22 mouse cellular contexts compared by ENCODE assay signal in the genomic region with DNA sequence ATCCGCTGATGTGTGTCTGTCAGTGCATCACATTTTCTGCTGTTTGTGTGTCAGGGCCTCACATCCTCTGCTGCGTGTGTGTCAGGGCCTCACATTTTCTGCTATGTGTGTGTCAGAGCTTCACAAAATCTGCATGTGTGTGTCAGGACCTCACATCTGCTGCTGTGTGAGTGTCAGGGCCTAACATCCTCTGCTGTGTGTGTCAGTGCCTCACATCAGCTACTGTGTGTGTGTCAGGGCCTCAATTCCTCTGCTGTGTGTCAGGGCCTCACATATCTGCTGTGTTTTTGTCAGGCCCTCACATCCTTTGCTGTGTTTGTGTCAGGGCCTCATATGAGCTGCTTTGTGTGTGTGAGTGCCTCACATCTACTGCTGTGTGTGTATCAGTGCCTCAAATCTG.
DNase-seq lines count a peak whose midpoint lies in the region; ATAC-seq and TF ChIP-seq lines count a peak whose summit lies in the region.
"Had no signal": no experiment of that assay in that cellular context is flagged by ENCODE, and none has a peak within 500 bp of the region (broad histone marks: within the 10 kb centered on the region; RNA-seq: fewer than 3 reads in every experiment).

No protein-coding gene starts in this region.

- ATAC-seq in forebrain, embryonic 13.5 days = no peak
- no peak for ATAC-seq in limb, embryonic 14.5 days (ENCODE audit: low FRiP score, low read depth)
- no peak for ATAC-seq in megakaryocyte progenitor cell, adult 5-6 weeks (replicated peaks; ENCODE audit: poor library complexity)
- ATAC-seq: forebrain, embryonic 14.5 days; inflammation-experienced regulatory T-cells, adult 6 months; midbrain, embryonic 15.5 days had no signal

- H3K4me2 ChIP-seq in forebrain, embryonic 13.5 days = no peak overlapping the region
- no peak overlapping the region for H3K4me2 ChIP-seq in limb, embryonic 14.5 days (replicated peaks; ENCODE audit: low read depth, low read length, severe bottlenecking)
- H3K4me2 ChIP-seq: embryonic facial prominence, embryonic 13.5 days; hindbrain, embryonic 13.5 days; limb, embryonic 12.5 days; liver, embryonic 11.5 days; midbrain, embryonic 15.5 days had no signal

- 75% methylated on average over 2 of the region's 2 CpGs for WGBS in forebrain, embryonic 13.5 days
- WGBS in forebrain, embryonic 10.5 days = 68% methylated on average over 2 of the region's 2 CpGs
- WGBS in limb, embryonic 14.5 days = 69% methylated on average over 2 of the region's 2 CpGs
- 72% methylated on average over 2 of the region's 2 CpGs for WGBS in limb, embryonic 10.5 days

- no peaks in the 10 kb centered on the region for H3K36me3 ChIP-seq in forebrain, embryonic 13.5 days (ENCODE audit: poor library complexity, severe bottlenecking)
- no peaks in the 10 kb centered on the region for H3K36me3 ChIP-seq in forebrain, embryonic 10.5 days (replicated peaks)
- H3K36me3 ChIP-seq in limb, embryonic 14.5 days (ENCODE audit: control insufficient read depth, insufficient read depth, low read length) = no peaks in the 10 kb centered on the region
- no peaks in the 10 kb centered on the region for H3K36me3 ChIP-seq in limb, embryonic 10.5 days
- H3K36me3 ChIP-seq: embryonic facial prominence, embryonic 13.5 days; hindbrain, embryonic 13.5 days; limb, embryonic 12.5 days; midbrain, embryonic 10.5 days; midbrain, embryonic 15.5 days had no signal

- H3K27me3 ChIP-seq in forebrain, embryonic 13.5 days = no peaks in the 10 kb centered on the region
- H3K27me3 ChIP-seq in forebrain, embryonic 10.5 days (ENCODE audit: poor library complexity, severe bottlenecking) = no peaks in the 10 kb centered on the region
- H3K27me3 ChIP-seq in limb, embryonic 14.5 days (ENCODE audit: control insufficient read depth, insufficient read depth, low read length) = no peaks in the 10 kb centered on the region
- H3K27me3 ChIP-seq in limb, embryonic 10.5 days (ENCODE audit: low read depth, poor library complexity, severe bottlenecking) = no peaks in the 10 kb centered on the region
- H3K27me3 ChIP-seq: embryonic facial prominence, embryonic 13.5 days; hindbrain, embryonic 13.5 days; limb, embryonic 12.5 days; midbrain, embryonic 15.5 days had no signal

- 0 out of 2 replicates have a peak overlapping the region, but pooled peaks have one; percentile 21 for H3K9ac ChIP-seq in forebrain, embryonic 13.5 days
- H3K9ac ChIP-seq in limb, embryonic 14.5 days (ENCODE audit: low read depth, low read length, severe bottlenecking) = peak overlapping the region; percentile 3; the same call in 1 of the 2 replicates
- H3K9ac ChIP-seq: embryonic facial prominence, embryonic 13.5 days; hindbrain, embryonic 13.5 days; limb, embryonic 12.5 days; midbrain, embryonic 15.5 days had no signal

- DNase-seq in forebrain, embryonic 10.5 days (ENCODE audit: extremely low spot score, low spot score) = no peak
- DNase-seq in limb, embryonic 14.5 days (ENCODE audit: low spot score) = no peak
- no peak for DNase-seq in limb, embryonic 10.5 days (ENCODE audit: low spot score)
- peak; percentile 49 for DNase-seq in 3T3-L1 (ENCODE audit: low read depth, low spot score)
- DNase-seq in adipocyte (ENCODE audit: low spot score) = peak; percentile 51
- no peak for DNase-seq in spleen, adult 12 weeks (ENCODE audit: low spot score)
- DNase-seq: adrenal gland, postnatal 10 days; cerebellum, adult 8-10 months; cerebellum, postnatal 25 days; kidney, adult 11 months; kidney, postnatal 14 days; lung, postnatal 36 days had no signal

- H3K9me3 ChIP-seq in forebrain, embryonic 13.5 days (replicated peaks) = peaks cover 21% of the 10 kb centered on the region
- H3K9me3 ChIP-seq in forebrain, embryonic 10.5 days = peaks cover 47% of the 10 kb centered on the region
- no peaks in the 10 kb centered on the region for H3K9me3 ChIP-seq in limb, embryonic 14.5 days (ENCODE audit: control insufficient read depth, low read length)
- H3K9me3 ChIP-seq in limb, embryonic 10.5 days (replicated peaks) = peaks cover 14% of the 10 kb centered on the region
- H3K9me3 ChIP-seq: midbrain, embryonic 15.5 days had no signal

- no peak for TF ChIP-seq POLR2A in limb, embryonic 14.5 days (IDR thresholded peaks at IDR 0.05; ENCODE audit: borderline replicate concordance, extremely low read depth, insufficient read depth, insufficient read length)

- H3K27ac ChIP-seq in forebrain, embryonic 13.5 days = no peak overlapping the region
- no peak overlapping the region for H3K27ac ChIP-seq in forebrain, embryonic 10.5 days
- no peak overlapping the region for H3K27ac ChIP-seq in limb, embryonic 14.5 days (replicated peaks; ENCODE audit: low read depth, low read length)
- H3K27ac ChIP-seq in limb, embryonic 10.5 days = no peak overlapping the region
- H3K27ac ChIP-seq: embryonic facial prominence, embryonic 13.5 days; hindbrain, embryonic 13.5 days; limb, embryonic 12.5 days; midbrain, embryonic 10.5 days; midbrain, embryonic 15.5 days had no signal

- no peaks in the 10 kb centered on the region for H3K4me1 ChIP-seq in forebrain, embryonic 13.5 days
- H3K4me1 ChIP-seq in forebrain, embryonic 10.5 days = no peaks in the 10 kb centered on the region
- H3K4me1 ChIP-seq in limb, embryonic 14.5 days (ENCODE audit: control insufficient read depth, insufficient read depth, low read length) = no peaks in the 10 kb centered on the region
- no peaks in the 10 kb centered on the region for H3K4me1 ChIP-seq in limb, embryonic 10.5 days
- H3K4me1 ChIP-seq: embryonic facial prominence, embryonic 13.5 days; hindbrain, embryonic 13.5 days; limb, embryonic 12.5 days; midbrain, embryonic 10.5 days; midbrain, embryonic 15.5 days had no signal

- H3K4me3 ChIP-seq in forebrain, embryonic 13.5 days = no peak overlapping the region
- H3K4me3 ChIP-seq in forebrain, embryonic 10.5 days = no peak overlapping the region
- no peak overlapping the region for H3K4me3 ChIP-seq in limb, embryonic 14.5 days (replicated peaks; ENCODE audit: low read length)
- H3K4me3 ChIP-seq in limb, embryonic 10.5 days = no peak overlapping the region
- H3K4me3 ChIP-seq: embryonic facial prominence, embryonic 13.5 days; hindbrain, embryonic 13.5 days; limb, embryonic 12.5 days; midbrain, embryonic 10.5 days; midbrain, embryonic 15.5 days had no signal

Comparison
In these comparisons a context has a peak if more than half of its experiments do, and no peak if none do; other contexts are left out.
1. DNase-seq: peak in 3T3-L1 (single experiment) and adipocyte (single experiment); none in forebrain, embryonic 10.5 days (single experiment), limb, embryonic 14.5 days (single experiment), limb, embryonic 10.5 days (single experiment) and spleen, adult 12 weeks (single experiment).